Mouse (Mus musculus) thymus, postnatal 0 days (tissue): ENCODE data around the gene Gzmm. TPM values are rescaled to one million over a fixed set of nuclear protein-coding genes. Genes with fewer than 3 reads are reported as not detected.
"Not testable (repeated sequence)": the region's sequence is repeated elsewhere in the genome, so short reads cannot be mapped to it uniquely, and the experiment has no call there.

ENCODE experiments used
- DNase-seq: peaks from one replicate; pipeline ENCODE4 v3.0.0-alpha.2; 2015; ENCODE audit warnings: low spot score
- polyA plus RNA-seq: library from polyadenylated mRNA; unstranded; fragments of >200 nt; fragmentation: Nextera tagmentation; extraction: Ambion mirVana; gene quantifications from 2 replicates; pipeline ENCODE4 v1.2.1, GENCODE M21; 2015

Gzmm gene
- polyA plus RNA-seq, 1 experiment from 2014 or later = 0.35 TPM

DNA sequence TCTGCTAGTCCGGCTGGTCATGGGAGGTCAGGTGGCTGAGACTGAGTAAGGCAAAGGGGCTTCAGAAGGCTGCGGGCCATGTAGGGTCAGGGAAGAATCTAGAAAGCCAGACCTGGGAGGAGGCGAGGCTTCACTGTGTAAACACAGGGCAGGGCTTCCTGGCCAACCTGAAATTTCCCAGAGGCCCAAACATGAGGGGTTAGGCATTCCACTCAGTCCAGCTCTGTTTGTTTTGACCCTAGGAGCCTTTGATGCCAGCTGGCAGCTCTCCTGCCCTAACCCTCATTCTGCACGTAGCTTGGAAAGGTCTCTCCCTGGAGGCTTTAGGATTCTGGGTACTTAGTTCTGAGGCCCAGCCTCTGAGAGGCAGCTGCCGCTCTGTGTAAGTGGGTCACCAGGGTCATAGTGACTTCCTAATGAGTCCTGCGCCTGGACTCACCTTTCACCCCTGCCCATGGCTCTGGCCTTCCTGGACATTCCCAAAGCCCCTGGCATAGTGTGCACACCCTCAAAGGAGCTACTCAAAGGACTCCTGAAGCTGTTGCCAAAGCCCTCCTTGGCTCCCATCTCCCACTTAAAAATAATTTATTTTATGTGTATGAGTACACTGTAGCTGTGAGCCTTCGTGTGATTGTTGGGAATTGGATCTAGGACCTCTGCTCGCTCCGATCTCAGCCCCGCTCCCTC is 12.8 kb downstream of the Gzmm start:
- DNase-seq = no peak

DNA sequence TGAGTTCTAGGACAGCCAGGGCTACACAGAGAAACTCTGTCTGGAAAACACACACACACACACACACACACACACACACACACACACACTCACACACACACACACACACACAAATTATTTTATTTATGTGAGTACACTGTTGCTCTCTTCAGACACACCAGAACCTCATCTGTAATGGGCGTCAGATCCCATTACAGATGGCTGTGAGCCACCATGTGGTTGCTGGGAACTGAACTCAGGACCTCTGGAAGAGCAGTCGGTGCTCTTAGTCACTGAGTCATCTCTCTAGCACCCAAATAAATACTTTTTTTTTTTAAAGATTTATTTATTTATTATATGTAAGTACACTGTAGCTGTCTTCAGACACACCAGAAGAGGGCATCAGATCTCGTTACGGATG is 14.2 kb downstream of the Gzmm start:
- not testable (repeated sequence) for DNase-seq

DNA sequence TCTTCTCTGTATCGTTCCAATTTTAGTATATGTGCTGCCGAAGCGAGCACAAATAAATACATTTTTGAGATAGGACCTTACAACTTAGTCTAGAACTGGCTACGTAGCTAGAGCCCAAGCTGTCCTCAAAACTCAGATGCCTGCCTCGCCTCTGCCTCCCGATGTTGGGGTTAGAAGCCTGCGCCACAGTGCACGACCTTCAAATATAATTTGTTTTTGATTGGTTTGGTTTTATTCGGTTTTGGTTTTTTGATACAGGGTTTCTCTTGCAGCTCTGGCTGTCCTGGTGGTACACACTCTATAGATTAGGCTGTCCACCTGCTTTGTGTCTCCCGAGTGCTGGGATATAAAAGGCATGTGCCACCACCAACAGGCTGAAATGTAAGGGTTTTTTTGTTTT is 14.7 kb downstream of the Gzmm start:
- DNase-seq = no peak

DNA sequence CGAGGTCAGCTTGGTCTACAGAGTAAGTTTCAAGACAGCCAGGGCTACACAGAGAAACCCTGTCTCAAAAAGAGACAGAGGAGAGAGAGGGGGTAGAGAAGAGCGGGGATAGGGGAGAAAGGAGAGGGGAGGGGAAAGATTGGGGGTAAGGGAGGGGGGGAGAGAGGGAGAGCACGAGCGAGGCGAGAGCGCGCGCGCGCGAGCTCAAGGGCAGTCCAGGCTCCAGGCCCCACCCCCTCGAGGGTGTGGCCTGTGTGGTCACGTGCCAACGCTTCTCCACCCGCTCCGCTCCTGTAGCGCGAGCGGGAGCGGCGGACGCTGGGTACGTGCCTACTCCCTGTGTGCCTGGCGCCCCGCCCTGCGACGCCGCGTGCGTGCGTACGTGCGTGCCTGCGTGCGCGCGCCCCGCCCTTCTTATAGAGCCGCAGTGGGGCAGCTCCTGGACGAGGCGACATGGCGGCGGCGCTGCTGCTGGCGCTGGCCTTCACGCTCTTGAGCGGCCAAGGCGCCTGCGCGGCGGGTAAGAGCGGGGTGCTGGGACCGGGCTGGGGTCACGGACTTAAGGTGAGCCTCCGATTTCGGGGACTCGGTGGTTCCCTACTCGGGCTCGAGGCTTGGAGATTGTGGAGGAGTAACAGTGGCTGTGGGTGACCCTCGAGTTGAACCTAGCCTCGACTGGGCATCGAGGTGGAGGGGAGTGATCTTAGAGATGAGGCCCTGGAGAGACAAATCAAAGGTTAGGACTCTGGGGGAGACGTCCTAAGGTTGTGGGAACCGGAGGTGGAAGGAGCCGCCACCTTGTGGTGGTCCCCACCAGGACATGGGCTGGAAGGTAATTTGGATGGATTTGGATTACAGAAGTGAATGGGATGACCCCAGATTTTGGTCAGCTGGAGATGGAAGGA is 15.5 kb downstream of the Gzmm start, which contains the start of gene Bsg:
Gene Bsg (plus strand): TSS at position 427 of the 905 bp plus-strand sequence.
- peak; percentile 100 for DNase-seq

DNA sequence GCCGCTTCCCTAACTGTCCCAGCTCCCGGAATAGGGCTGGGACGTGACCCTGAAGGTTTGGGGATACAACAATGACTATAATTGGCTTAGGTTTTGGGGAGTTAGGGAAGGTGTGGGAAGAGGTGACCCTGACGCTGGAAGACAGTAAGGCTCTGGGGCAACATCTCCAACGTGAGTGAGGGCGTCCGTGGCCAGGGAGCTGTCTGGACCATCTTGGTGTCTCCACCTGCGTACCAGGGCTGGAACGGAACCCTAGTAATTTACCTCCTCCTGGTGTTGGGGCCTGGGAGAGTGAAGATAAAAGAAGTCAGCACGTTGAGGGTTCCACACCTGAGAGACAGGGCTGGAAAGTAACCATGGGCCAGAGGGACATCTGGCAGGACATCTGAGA is 16.1 kb downstream of the Gzmm start:
- no peak for DNase-seq

DNA sequence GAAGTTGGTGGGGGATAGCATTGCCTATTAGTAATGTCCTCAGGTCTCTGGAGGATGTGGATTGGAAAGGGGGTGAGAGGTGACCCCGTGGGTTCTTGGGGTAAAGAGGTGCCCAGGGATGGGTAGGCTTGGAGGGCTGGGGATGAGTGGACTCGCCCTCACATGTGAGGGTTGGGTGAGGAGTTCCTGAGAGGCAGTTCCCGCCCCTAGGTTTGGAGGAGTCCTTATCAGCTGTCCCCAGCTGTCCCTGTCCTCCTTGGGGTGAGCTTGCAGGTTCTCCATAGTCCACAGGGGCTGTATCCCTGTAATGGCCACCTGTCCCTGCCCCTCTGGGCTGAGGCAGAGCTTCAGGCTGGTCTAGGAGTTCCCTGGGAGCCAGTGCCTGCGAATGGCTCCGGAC is 17.1 kb downstream of the Gzmm start:
- DNase-seq = no peak

DNA sequence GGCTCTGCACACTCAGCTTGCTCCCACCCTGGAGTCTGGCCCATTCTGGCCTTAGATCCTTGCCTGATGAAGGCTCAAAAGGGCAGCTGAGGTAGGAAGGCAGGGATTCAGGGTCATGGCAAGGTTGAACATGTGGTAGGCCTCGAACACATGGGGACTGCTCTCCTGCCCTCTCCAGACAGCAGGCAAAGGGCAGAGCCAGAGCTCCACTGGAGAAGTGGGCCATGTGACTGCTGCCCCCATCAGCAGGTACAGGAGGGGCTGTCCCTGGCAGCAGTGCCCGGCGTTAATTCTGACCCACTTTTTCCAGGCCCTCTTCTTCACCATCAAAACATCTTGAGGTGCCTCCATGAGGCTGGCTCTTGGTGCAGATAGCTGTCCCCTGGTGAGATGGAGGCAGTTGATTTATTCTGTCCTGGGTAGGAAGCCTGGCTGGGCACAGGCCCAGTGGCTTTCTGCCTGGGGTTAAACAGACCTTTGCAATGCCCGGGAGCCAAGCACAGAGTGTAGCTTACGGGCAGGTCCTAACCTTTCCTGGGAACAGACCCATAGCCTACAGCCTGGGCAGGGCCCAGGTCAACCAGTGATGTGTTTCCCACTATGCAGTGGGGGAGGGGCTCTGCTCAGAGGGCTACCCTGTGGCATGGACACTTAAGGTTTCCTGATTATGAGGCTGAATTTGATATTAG is 17.7 kb downstream of the Gzmm start:
- no peak for DNase-seq

DNA sequence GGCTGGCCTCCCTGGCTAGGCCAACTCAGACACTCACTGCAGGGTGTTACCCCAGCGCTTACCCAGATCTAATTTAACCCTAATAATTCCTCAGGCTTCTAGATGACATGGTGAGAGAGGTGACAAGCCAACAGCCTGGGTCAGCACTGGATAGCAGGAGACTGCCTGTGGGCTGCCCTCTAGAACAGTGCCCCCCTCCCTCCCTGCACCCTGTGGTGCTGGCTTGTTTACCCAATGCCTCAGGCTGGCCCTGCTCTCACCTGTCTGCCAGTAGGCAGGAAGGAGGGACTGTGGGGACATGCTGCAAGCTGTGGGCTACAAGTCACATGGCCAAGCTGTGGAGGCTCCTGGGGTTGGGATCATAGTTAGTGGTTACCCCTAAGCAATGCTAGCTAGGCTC is 18.3 kb downstream of the Gzmm start:
- DNase-seq = no peak

DNA sequence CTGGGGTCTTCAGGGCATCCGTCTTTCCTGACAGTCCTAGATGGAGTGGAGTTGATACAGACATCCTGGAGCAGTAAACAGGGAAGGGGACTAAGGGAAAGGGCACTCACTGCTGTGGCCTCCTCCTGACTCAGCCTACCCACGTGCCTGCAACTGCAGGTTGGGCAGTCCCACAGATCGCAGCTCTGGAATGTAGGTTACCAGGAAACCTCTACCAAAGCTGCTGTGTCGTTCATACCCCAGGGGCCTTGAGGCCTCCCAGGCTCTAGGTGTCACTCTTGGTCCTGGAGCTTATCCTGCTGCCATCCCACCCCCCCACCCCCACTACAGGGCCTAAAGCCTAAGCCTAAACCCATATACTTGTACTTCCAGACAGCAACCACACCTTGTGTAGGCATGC is 18.9 kb downstream of the Gzmm start:
- no peak for DNase-seq

DNA sequence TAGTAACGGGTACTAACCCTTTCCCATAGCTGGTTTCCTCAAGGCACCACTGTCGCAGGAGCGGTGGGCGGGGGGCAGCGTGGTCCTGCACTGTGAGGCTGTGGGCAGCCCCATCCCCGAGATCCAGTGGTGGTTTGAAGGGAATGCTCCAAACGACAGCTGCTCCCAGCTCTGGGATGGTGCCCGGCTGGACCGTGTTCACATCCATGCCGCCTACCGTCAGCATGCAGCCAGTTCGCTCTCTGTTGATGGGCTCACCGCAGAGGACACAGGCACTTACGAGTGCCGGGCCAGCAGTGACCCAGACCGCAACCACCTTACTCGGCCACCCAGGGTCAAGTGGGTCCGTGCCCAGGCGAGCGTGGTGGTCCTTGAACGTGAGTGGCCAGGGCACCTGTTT is 19.8 kb downstream of the Gzmm start:
- DNase-seq = no peak

DNA sequence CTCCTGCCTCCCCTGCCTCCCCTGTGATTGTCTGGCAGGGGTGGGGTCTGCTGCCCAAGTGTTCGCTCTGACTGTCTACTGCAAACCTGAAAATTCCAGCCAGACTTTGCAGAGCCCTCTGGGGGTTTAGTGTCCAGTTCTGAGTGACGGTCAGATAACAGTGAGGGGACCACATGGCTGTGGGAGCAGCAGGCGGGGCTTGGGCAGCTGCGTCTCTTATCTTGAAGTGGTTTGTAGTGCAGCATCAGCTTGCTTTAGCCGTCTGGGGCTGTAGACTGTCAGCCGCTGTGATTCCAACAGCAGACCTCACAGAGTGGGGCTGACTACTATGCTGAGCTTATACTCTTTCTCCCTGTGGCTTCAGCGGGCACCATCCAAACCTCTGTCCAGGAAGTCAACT is 20.5 kb downstream of the Gzmm start:
- no peak for DNase-seq

DNA sequence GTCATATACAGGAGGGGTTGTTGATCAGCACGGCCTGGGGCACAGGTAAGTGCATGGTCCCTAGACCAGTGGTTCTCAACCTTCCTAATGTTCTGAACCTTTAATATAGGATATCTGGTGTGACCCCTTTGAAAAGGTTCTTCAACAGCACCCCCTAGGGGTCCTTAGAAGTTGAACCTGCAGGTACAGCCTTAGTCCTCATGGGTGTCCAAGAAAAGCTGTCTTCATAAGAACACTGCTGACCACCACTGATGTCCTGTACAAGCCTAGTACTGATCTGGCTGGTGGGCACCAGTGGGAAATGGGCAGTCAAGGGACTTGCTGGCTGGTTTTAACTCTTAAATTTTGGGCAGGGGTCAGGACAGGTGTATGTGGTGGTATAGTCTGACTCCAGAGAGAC is 23.2 kb downstream of the Gzmm start:
- peak; percentile 49 for DNase-seq

DNA sequence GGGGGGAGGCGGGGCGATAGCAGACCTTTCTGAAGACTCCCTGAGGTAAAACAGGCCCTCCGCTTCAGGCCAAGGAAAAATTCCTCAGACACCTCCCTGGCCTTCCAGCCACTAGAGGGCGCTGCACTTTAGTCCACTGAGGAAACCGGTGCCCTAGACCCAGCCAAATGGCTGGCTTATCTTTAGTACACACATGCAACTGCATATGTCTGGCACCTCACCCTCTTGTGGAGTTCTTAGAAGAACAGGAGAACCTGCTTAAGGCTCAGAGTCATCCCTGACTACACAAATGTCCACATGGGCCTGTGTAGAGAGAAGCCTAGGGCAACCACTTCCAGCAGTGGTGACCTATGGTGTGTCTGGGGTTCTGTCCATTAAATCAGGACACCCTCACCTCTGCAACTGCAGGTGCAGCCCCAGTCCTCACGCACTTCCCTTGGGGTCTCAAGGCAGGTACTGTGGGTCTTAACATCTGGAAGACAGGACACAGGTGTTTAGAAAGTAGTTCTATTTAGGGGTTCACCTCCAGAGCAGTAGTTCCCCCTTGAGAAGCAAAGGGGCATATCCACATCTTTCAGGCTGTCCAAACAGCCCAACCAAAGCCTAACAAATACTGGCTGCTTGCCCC is 23.8 kb downstream of the Gzmm start:
- peak; percentile 71 for DNase-seq

DNA sequence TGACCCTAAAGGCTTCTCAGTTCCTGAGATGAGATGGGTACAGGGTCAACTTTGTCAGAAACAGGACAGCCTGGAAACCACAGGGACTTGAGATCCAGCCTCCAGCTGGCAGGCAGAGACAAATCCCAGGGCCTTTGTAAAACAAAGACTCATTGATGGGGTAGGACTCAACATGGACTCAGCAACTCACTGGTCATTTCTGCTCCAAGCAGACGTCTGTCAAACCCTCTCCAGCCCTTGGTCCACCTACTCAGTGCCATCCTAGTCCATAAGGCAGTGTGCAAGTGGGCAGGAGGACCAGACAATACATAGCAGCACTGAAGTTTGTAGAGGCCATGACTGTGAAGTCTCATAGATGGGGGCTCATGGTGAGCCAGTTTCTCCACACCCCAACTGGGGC is 24.3 kb downstream of the Gzmm start:
- DNase-seq = no peak

DNA sequence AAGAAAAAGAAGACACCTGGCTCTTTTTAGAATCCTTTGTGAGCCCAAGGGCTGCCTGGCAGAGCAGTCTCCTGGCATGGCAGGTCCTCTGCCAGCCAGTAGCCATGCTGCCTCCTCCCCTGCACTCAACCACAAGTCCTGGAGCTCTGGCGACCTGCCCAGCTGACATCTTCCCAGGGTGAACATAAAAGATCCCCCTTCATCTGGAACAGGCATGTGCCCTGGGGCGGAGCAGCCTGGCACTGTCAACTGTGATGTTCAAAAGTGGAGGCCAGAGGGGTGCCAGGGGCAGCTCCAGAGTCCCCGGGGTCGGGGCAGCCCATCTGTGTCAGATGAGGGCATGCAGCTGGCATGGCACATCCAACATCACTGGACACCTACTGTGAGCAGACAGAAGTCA is 26.2 kb downstream of the Gzmm start:
- DNase-seq = no peak

DNA sequence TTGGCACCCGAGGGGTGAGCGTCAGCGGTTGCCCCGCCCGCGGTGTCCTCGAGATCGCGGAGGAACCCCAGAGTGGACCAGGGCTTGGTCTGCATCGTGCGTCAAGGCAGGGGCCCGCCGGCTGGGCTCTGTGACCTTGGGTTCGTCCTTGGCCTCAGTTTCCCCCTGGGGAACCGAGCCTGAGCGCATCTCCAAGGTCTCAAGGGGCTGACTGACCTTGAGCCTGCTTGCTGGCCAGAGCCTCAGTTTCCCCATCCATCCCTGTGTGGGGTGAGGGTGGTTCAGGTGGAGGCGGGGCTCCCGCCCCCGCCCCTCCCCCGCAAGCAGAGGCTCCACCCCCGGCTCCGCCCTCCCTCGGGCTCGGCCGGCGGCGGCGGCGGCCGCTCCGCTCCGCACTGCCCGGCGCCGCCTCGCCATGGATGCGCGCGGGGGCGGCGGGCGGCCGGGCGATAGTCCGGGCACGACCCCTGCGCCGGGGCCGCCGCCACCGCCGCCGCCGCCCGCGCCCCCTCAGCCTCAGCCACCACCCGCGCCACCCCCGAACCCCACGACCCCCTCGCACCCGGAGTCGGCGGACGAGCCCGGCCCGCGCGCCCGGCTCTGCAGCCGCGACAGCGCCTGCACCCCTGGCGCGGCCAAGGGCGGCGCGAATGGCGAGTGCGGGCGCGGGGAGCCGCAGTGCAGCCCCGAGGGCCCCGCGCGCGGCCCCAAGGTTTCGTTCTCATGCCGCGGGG is 27.6 kb downstream of the Gzmm start, which contains the start of gene Hcn2:
Gene Hcn2 (plus strand): TSS at position 381 of the 734 bp plus-strand sequence.
- no peak for DNase-seq

DNA sequence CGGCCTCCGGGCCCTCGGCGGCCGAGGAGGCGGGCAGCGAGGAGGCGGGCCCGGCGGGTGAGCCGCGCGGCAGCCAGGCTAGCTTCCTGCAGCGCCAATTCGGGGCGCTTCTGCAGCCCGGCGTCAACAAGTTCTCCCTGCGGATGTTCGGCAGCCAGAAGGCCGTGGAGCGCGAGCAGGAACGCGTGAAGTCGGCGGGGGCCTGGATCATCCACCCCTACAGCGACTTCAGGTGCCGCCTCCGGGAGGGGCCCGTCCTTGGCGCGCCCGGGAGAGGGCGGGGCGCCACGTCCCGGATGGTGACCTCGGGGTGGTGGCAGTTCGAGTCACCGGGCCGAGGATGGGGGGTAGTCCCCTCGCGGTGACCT is 28.2 kb downstream of the Gzmm start:
- no peak for DNase-seq

DNA sequence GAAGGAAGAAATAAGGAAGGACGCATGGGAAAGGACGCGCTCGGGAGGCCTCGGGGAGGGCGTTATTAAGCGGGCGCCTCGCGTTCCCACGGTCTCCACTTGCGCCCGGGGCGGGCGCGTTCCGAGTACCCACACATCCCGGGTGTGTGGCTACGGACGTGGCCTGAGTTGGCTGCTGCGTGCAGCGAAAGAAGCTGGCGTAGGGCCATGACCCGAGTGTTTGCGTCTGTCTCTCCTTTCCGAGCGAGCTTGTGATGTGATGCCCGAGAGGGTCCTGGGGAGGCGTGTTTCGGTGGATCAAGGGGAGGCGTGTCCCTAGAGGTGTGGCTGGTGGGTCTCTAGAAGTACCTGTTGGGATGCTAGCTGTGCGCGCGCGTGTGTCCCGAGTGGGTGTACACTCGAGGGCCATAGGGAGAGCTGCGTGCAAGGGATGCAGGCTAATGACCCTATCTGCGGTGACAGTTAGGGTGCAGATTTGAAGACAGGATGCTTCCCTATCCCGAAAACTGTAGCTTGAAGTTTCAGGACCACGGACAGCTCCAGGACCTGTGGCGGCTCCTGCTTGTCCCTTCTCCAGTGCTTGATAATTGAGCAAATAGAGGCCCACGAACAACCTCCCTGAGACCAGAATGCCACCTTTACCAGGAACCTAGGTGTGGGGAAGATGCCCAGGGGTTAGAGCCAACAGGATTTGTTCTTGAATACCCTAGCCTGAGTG is 29.0 kb downstream of the Gzmm start:
- DNase-seq = peak; percentile 69

DNA sequence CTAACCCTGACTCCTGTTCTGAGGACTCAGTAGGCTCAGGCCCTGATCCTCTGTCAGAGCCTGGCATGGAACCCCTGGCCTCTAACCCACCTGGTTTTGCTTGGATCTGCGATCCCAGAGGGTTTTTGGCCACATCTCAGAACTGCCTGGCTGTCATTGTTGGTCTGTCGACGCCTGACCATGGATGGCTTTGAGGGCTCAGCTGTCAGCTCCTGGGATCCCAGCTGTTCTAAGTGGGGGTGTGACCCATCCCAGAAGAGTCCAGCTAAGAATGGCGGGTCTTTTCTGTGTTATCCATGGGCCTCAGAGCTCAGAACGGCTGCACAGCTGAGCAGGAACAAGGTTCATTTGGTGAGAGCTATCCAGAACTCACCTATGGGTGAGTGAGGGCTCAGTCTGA is 32.3 kb downstream of the Gzmm start:
- no peak for DNase-seq

DNA sequence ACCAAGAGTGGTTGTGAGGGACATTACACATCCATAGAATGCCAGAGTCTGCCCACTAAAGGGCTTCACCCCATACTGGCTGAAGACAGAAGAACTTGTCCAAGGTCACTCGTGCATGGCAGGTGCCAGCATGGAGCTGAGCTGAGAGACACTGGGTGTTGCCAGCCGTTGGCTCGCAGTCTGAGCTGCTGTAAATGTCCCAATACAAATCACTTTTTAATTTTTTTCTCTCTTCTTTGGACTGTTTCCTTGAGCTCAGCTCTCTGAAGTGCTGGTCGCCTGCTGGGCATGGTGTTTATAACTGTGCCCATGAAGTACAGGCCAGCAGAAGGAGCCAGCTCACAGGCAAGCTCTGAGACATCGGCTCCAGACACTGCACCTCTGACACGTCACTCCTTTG is 34.2 kb downstream of the Gzmm start:
- no peak for DNase-seq
